Mouse (Mus musculus) right cerebral cortex, postnatal 4 days (tissue): ENCODE results near the gene Acot9.

Experiments used
- DNase-seq: peaks from one replicate; pipeline ENCODE4 v3.0.0-alpha.2; 2022

Acot9 gene

GRCm38 (mm10) chrX:155262235-155262914 lies at the start of gene Acot9:
Acot9 (plus strand) TSS chrX:155262443.
- peak; percentile 83 for DNase-seq

- no peak for DNase-seq
Measured at GRCm38 (mm10) chrX:155214291-155215136, 47.7 kb upstream of the Acot9 start.

- peak; percentile 5 for DNase-seq
Measured at GRCm38 (mm10) chrX:155215501-155216248, 46.6 kb upstream of the Acot9 start.

- peak; percentile 77 for DNase-seq
Measured at GRCm38 (mm10) chrX:155216271-155216670, 46.0 kb upstream of the Acot9 start, which contains the start of gene Sat1. Sat1 (minus strand) TSS chrX:155216449.

GRCm38 (mm10) chrX:155218277-155218676 lies 44.0 kb upstream of the Acot9 start:
- DNase-seq: no peak

- DNase-seq: no peak
Measured at GRCm38 (mm10) chrX:155256856-155257255, 5.4 kb upstream of the Acot9 start.

- no peak for DNase-seq
Measured at GRCm38 (mm10) chrX:155262915-155263252, 641 bp downstream of the Acot9 start.

GRCm38 (mm10) chrX:155278483-155278882 lies 16.2 kb downstream of the Acot9 start:
- DNase-seq: no peak

- no peak for DNase-seq
Measured at GRCm38 (mm10) chrX:155280427-155281044, 18.3 kb downstream of the Acot9 start.

- no peak for DNase-seq
Measured at GRCm38 (mm10) chrX:155306390-155306789, 44.1 kb downstream of the Acot9 start.

GRCm38 (mm10) chrX:155318005-155318404 lies 55.8 kb downstream of the Acot9 start:
- DNase-seq: peak; percentile 25

- no peak for DNase-seq
Measured at GRCm38 (mm10) chrX:155337567-155337904, 75.3 kb downstream of the Acot9 start.

- peak; percentile 81 for DNase-seq
Measured at GRCm38 (mm10) chrX:155337905-155338721, 75.9 kb downstream of the Acot9 start.

- DNase-seq: no peak
Measured at GRCm38 (mm10) chrX:155340654-155341053, 78.4 kb downstream of the Acot9 start, which contains the start of gene Prdx4. Prdx4 (minus strand) TSS chrX:155340754.

- no peak for DNase-seq
Measured at GRCm38 (mm10) chrX:155346249-155346648, 84.0 kb downstream of the Acot9 start.
